Mouse (Mus musculus): Measurements from ENCODE around the gene Ntsr1. TPM values are rescaled to one million over a fixed set of nuclear protein-coding genes. Genes with fewer than 3 reads are reported as not detected.

The Ntsr1 gene
- polyA plus RNA-seq, 1 experiment from 2014 or later: 6.2 TPM

- Histone ChIP-seq H3K4me2 (ENCODE audit: low read length) (no peak overlapping the region), H3K4me3 (ENCODE audit: low read depth, low read length) (no peak overlapping the region), H3K36me3 (ENCODE audit: control insufficient read depth, insufficient read depth, low read length) (no peaks in the 10 kb centered on the region), H3K27ac (ENCODE audit: low read depth) (peak overlapping the region; percentile 30; the same call in 1 of the 2 replicates), H3K9ac (ENCODE audit: low read length) (no peak overlapping the region), H3K27me3 (replicated peaks; ENCODE audit: control insufficient read depth, insufficient read depth, low read length) (no peaks in the 10 kb centered on the region), H3K9me3 (ENCODE audit: control insufficient read depth, low read length) (no peaks in the 10 kb centered on the region), H3K4me1 (replicated peaks; ENCODE audit: control insufficient read depth, insufficient read depth, low read length) (peaks cover 22% of the 10 kb centered on the region)
- no peak for ATAC-seq (replicated peaks; ENCODE audit: low FRiP score, low TSS enrichment, low read depth)
- 59% methylated on average over 7 of the region's 7 CpGs for WGBS
- no peak for DNase-seq (ENCODE audit: low spot score)
Observed at GRCm38 (mm10) chr2:180531671-180532385, 32.1 kb downstream of the Ntsr1 start.

DNA sequence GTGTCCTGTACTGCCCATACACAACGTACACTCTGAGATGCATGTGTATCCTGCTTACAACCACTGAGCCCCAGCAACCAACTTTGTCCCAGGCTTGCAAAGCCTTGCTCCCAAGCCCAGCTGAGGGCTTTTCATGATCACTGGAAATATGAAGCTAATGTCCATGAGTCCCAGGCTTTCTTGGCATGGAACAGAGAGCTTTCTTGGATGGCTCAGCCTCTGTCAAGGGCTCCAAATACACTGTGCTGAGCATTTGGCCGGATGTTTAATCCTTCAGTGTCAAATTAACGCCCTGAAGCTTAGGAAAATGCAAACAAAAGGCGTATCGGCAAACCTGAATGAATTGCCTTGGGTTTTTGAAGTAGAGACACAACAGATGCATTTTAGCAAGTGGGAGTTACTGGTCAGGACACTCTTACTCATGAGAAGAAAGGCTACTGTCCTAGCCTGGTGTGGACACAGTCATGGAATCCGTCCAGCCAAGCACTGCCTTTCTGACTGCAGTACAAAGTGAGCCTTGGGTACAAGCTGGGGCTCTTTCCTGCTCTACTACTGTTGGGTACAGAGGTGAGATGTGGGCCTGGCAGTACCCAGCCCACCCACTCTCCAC is 32.7 kb downstream of the Ntsr1 start:
- Histone ChIP-seq H3K9me3 (ENCODE audit: control insufficient read depth, low read length) (no peaks in the 10 kb centered on the region), H3K9ac (ENCODE audit: low read length) (no peak overlapping the region), H3K4me3 (ENCODE audit: low read depth, low read length) (no peak overlapping the region), H3K27ac (ENCODE audit: low read depth) (peak overlapping the region; percentile 30; the same call in 1 of the 2 replicates), H3K4me1 (replicated peaks; ENCODE audit: control insufficient read depth, insufficient read depth, low read length) (peaks cover 22% of the 10 kb centered on the region), H3K36me3 (ENCODE audit: control insufficient read depth, insufficient read depth, low read length) (no peaks in the 10 kb centered on the region), H3K4me2 (ENCODE audit: low read length) (no peak overlapping the region), H3K27me3 (replicated peaks; ENCODE audit: control insufficient read depth, insufficient read depth, low read length) (no peaks in the 10 kb centered on the region)
- ATAC-seq (replicated peaks; ENCODE audit: low FRiP score, low TSS enrichment, low read depth): no peak
- 26% methylated on average over 6 of the region's 6 CpGs for WGBS
- DNase-seq (ENCODE audit: low spot score): no peak

GRCm38 (mm10) chr2:180533237-180533636 is 33.5 kb downstream of the Ntsr1 start:
- ATAC-seq (replicated peaks; ENCODE audit: low FRiP score, low TSS enrichment, low read depth) (no peak), DNase-seq (ENCODE audit: low spot score) (no peak)
- Histone ChIP-seq H3K27me3 (replicated peaks; ENCODE audit: control insufficient read depth, insufficient read depth, low read length) (no peaks in the 10 kb centered on the region), H3K9ac (ENCODE audit: low read length) (no peak overlapping the region), H3K4me2 (ENCODE audit: low read length) (no peak overlapping the region), H3K4me3 (ENCODE audit: low read depth, low read length) (no peak overlapping the region), H3K36me3 (ENCODE audit: control insufficient read depth, insufficient read depth, low read length) (no peaks in the 10 kb centered on the region), H3K27ac (ENCODE audit: low read depth) (no peak overlapping the region), H3K9me3 (ENCODE audit: control insufficient read depth, low read length) (no peaks in the 10 kb centered on the region), H3K4me1 (replicated peaks; ENCODE audit: control insufficient read depth, insufficient read depth, low read length) (peaks cover 22% of the 10 kb centered on the region)
- WGBS: 73% methylated on average over 4 of the region's 4 CpGs

- H3K9ac ChIP-seq (ENCODE audit: low read length): no peak overlapping the region
Observed at GRCm38 (mm10) chr2:180543675-180544074, 43.9 kb downstream of the Ntsr1 start.

DNA sequence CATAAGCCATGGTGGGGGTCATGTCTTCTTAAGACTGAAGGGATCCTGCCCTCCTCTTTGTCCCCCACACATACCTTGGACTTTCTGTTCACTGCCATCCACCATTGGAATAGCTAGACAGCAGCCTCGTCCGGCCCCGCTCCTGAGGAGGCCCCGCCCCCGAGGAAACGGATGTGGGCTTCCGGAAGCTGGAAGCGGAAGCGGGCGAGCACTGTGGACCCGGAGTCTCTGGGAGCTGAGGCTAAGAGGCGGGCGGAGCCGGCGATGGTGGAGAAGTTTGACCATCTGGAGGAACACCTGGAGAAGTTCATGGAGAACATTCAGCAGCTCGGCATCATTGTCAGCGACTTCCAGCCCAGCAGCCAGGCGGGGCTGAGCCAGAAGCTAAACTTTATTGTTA is 45.3 kb downstream of the Ntsr1 start:
- Histone ChIP-seq H3K9ac (ENCODE audit: low read length) (no peak overlapping the region), H3K9me3 (ENCODE audit: control insufficient read depth, low read length) (no peaks in the 10 kb centered on the region), H3K4me2 (ENCODE audit: low read length) (no peak overlapping the region), H3K27ac (ENCODE audit: low read depth) (no peak overlapping the region), H3K36me3 (ENCODE audit: control insufficient read depth, insufficient read depth, low read length) (0 out of 2 replicates have a peak, but pooled peaks cover 4% of the 10 kb centered on the region), H3K4me1 (replicated peaks; ENCODE audit: control insufficient read depth, insufficient read depth, low read length) (peaks cover 11% of the 10 kb centered on the region), H3K27me3 (replicated peaks; ENCODE audit: control insufficient read depth, insufficient read depth, low read length) (no peaks in the 10 kb centered on the region), H3K4me3 (ENCODE audit: low read depth, low read length) (no peak overlapping the region)
- DNase-seq (ENCODE audit: low spot score) (no peak), ATAC-seq (replicated peaks; ENCODE audit: low FRiP score, low TSS enrichment, low read depth) (no peak)
- WGBS: 85% methylated on average over 18 of the region's 18 CpGs

More at GRCm38 (mm10) chr2:180543675-180544074, 43.9 kb downstream of the Ntsr1 start:
- no peak overlapping the region for H3K27ac ChIP-seq (ENCODE audit: low read depth)
- H3K27me3 ChIP-seq (replicated peaks; ENCODE audit: control insufficient read depth, insufficient read depth, low read length): no peaks in the 10 kb centered on the region
- ATAC-seq (replicated peaks; ENCODE audit: low FRiP score, low TSS enrichment, low read depth): no peak
- 0 out of 2 replicates have a peak, but pooled peaks cover 4% of the 10 kb centered on the region for H3K36me3 ChIP-seq (ENCODE audit: control insufficient read depth, insufficient read depth, low read length)
- DNase-seq (ENCODE audit: low spot score): no peak
- no peaks in the 10 kb centered on the region for H3K9me3 ChIP-seq (ENCODE audit: control insufficient read depth, low read length)
- H3K4me1 ChIP-seq (replicated peaks; ENCODE audit: control insufficient read depth, insufficient read depth, low read length): peaks cover 11% of the 10 kb centered on the region
- WGBS: 89% methylated on average over 2 of the region's 2 CpGs
- H3K4me3 ChIP-seq (ENCODE audit: low read depth, low read length): no peak overlapping the region
- no peak overlapping the region for H3K4me2 ChIP-seq (ENCODE audit: low read length)

- Histone ChIP-seq H3K27ac (ENCODE audit: low read depth) (no peak overlapping the region), H3K27me3 (replicated peaks; ENCODE audit: control insufficient read depth, insufficient read depth, low read length) (no peaks in the 10 kb centered on the region), H3K4me2 (ENCODE audit: low read length) (peak overlapping the region; percentile 33), H3K9me3 (ENCODE audit: control insufficient read depth, low read length) (no peaks in the 10 kb centered on the region), H3K4me1 (replicated peaks; ENCODE audit: control insufficient read depth, insufficient read depth, low read length) (peaks cover 11% of the 10 kb centered on the region), H3K9ac (ENCODE audit: low read length) (no peak overlapping the region), H3K36me3 (ENCODE audit: control insufficient read depth, insufficient read depth, low read length) (0 out of 2 replicates have a peak, but pooled peaks cover 4% of the 10 kb centered on the region), H3K4me3 (ENCODE audit: low read depth, low read length) (no peak overlapping the region)
- ATAC-seq (replicated peaks; ENCODE audit: low FRiP score, low TSS enrichment, low read depth) (0 out of 2 replicates have a peak, but pooled peaks have one; percentile 26), DNase-seq (ENCODE audit: low spot score) (no peak)
- WGBS: 10% methylated on average over 8 of the region's 8 CpGs
Observed at GRCm38 (mm10) chr2:180547384-180548106, 47.8 kb downstream of the Ntsr1 start.

- Histone ChIP-seq H3K36me3 (ENCODE audit: control insufficient read depth, insufficient read depth, low read length) (no peaks in the 10 kb centered on the region), H3K9me3 (ENCODE audit: control insufficient read depth, low read length) (no peaks in the 10 kb centered on the region), H3K4me3 (ENCODE audit: low read depth, low read length) (no peak overlapping the region), H3K9ac (ENCODE audit: low read length) (no peak overlapping the region), H3K4me1 (replicated peaks; ENCODE audit: control insufficient read depth, insufficient read depth, low read length) (peaks cover 12% of the 10 kb centered on the region), H3K27me3 (replicated peaks; ENCODE audit: control insufficient read depth, insufficient read depth, low read length) (no peaks in the 10 kb centered on the region), H3K27ac (ENCODE audit: low read depth) (no peak overlapping the region), H3K4me2 (ENCODE audit: low read length) (no peak overlapping the region)
- no peak for ATAC-seq (replicated peaks; ENCODE audit: low FRiP score, low TSS enrichment, low read depth)
- no peak for DNase-seq (ENCODE audit: low spot score)
- WGBS: 57% methylated on average over 3 of the region's 3 CpGs
Observed at GRCm38 (mm10) chr2:180552340-180552739, 52.6 kb downstream of the Ntsr1 start.

- H3K27ac ChIP-seq (ENCODE audit: low read depth): no peak overlapping the region
- H3K27me3 ChIP-seq (replicated peaks; ENCODE audit: control insufficient read depth, insufficient read depth, low read length): no peaks in the 10 kb centered on the region
- H3K4me3 ChIP-seq (ENCODE audit: low read depth, low read length): no peak overlapping the region
- 65% methylated on average over 3 of the region's 3 CpGs for WGBS
- H3K4me2 ChIP-seq (ENCODE audit: low read length): no peak overlapping the region
- H3K36me3 ChIP-seq (ENCODE audit: control insufficient read depth, insufficient read depth, low read length): no peaks in the 10 kb centered on the region
- H3K9me3 ChIP-seq (ENCODE audit: control insufficient read depth, low read length): no peaks in the 10 kb centered on the region
- ATAC-seq (replicated peaks; ENCODE audit: low FRiP score, low TSS enrichment, low read depth): no peak
- H3K4me1 ChIP-seq (replicated peaks; ENCODE audit: control insufficient read depth, insufficient read depth, low read length): peaks cover 4% of the 10 kb centered on the region; the same call in 1 of the 2 replicates
- no peak for DNase-seq (ENCODE audit: low spot score)
- H3K9ac ChIP-seq (ENCODE audit: low read length): no peak overlapping the region
Observed at GRCm38 (mm10) chr2:180555219-180555618, 55.4 kb downstream of the Ntsr1 start.

Measured in intestine, embryonic 14.5 days (tissue).